Mouse (Mus musculus): Measurements from ENCODE around the gene Ipo13. TPM values are rescaled to one million over a fixed set of nuclear protein-coding genes. Genes with fewer than 3 reads are reported as not detected.
A peak's percentile ranks its signal among the peaks of the same experiment; 100 is the strongest.

Gene Ipo13
- total RNA-seq, 2 experiments from 2014 or later, result 222 to 284 TPM

- intact Hi-C loops (cut with DNase I), result no loop called here
- no peak for DNase-seq
These were observed 28.2 kb downstream of the Ipo13 start for GRCm38 (mm10) chr4:117886644-117887043.

GRCm38 (mm10) chr4:117885994-117886393 is 28.8 kb downstream of the Ipo13 start:
- DNase-seq, result no peak
- intact Hi-C loops (cut with DNase I), result no loop called here

GRCm38 (mm10) chr4:117885093-117885492 is 29.7 kb downstream of the Ipo13 start:
- no peak for DNase-seq
- intact Hi-C loops (cut with DNase I), result no loop called here

- intact Hi-C loops (cut with DNase I), result no loop called here
- DNase-seq, result no peak
These were observed 30.7 kb downstream of the Ipo13 start for GRCm38 (mm10) chr4:117884146-117884545.

- intact Hi-C loops (cut with DNase I), result no loop called here
- peak; percentile 37 to 42 for DNase-seq
These were observed 31.8 kb downstream of the Ipo13 start, which contains the start of gene B4galt2 for GRCm38 (mm10) chr4:117882701-117883691. Gene B4galt2 (minus strand): TSS chr4:117883487.

GRCm38 (mm10) chr4:117878703-117879102 is 36.1 kb downstream of the Ipo13 start:
- DNase-seq, result no peak
- intact Hi-C loops (cut with DNase I), result no loop called here

- intact Hi-C loops (cut with DNase I), result no loop called here
- DNase-seq, result no peak
These were observed 36.5 kb downstream of the Ipo13 start for GRCm38 (mm10) chr4:117878301-117878700.

GRCm38 (mm10) chr4:117873615-117874014 is 41.2 kb downstream of the Ipo13 start:
- no peak for DNase-seq
- intact Hi-C loops (cut with DNase I), result no loop called here

GRCm38 (mm10) chr4:117872471-117872886 is 42.3 kb downstream of the Ipo13 start, which contains the start of gene Ccdc24:
Gene Ccdc24 (minus strand): TSS chr4:117872557.
- no peak for DNase-seq
- intact Hi-C loops (cut with DNase I), result no loop called here

GRCm38 (mm10) chr4:117871787-117872186 is 43.0 kb downstream of the Ipo13 start:
- intact Hi-C loops (cut with DNase I), result no loop called here
- DNase-seq, result no peak

- DNase-seq, result no peak
- intact Hi-C loops (cut with DNase I), result no loop called here
These were observed 44.4 kb downstream of the Ipo13 start for GRCm38 (mm10) chr4:117870437-117870836.

GRCm38 (mm10) chr4:117869317-117869716 is 45.5 kb downstream of the Ipo13 start:
- DNase-seq, result no peak
- intact Hi-C loops (cut with DNase I), result loop anchor here (10.0 kb wide), 1 partner anchor 155 kb away; no protein-coding TSS in a partner anchor

GRCm38 (mm10) chr4:117867823-117868222 is 47.0 kb downstream of the Ipo13 start:
- intact Hi-C loops (cut with DNase I), result loop anchor here (10.0 kb wide), 1 partner anchor 153 kb away; no protein-coding TSS in a partner anchor

GRCm38 (mm10) chr4:117867000-117867399 is 47.8 kb downstream of the Ipo13 start:
- intact Hi-C loops (cut with DNase I), result loop anchor here (10.0 kb wide), 1 partner anchor 152 kb away; no protein-coding TSS in a partner anchor
- no peak for DNase-seq

More at GRCm38 (mm10) chr4:117867823-117868222, 47.0 kb downstream of the Ipo13 start:
- DNase-seq, result peak; percentile 47 to 54

GRCm38 (mm10) chr4:117866083-117866482 is 48.7 kb downstream of the Ipo13 start:
- peak; percentile 69 to 73 for DNase-seq
- intact Hi-C loops (cut with DNase I), result loop anchor here (10.0 kb wide), 1 partner anchor 151 kb away; no protein-coding TSS in a partner anchor

- no peak for DNase-seq
- intact Hi-C loops (cut with DNase I), result loop anchor here (10.0 kb wide), 1 partner anchor 148 kb away; no protein-coding TSS in a partner anchor
These were observed 52.0 kb downstream of the Ipo13 start for GRCm38 (mm10) chr4:117862823-117863222.

GRCm38 (mm10) chr4:117860570-117860969 is 54.2 kb downstream of the Ipo13 start:
- intact Hi-C loops (cut with DNase I), result loop anchor here (10.0 kb wide), 1 partner anchor 146 kb away; no protein-coding TSS in a partner anchor
- no peak for DNase-seq

GRCm38 (mm10) chr4:117858794-117859193 is 56.0 kb downstream of the Ipo13 start:
- peak; percentile 45 to 68 for DNase-seq
- intact Hi-C loops (cut with DNase I), result loop anchor here (2.0 kb wide), 1 partner anchor 30 kb away; no protein-coding TSS in a partner anchor

GRCm38 (mm10) chr4:117855146-117855545 is 59.7 kb downstream of the Ipo13 start:
- no peak for DNase-seq
- intact Hi-C loops (cut with DNase I), result no loop called here

- intact Hi-C loops (cut with DNase I), result no loop called here
These were observed 62.5 kb downstream of the Ipo13 start for GRCm38 (mm10) chr4:117852152-117852868.

GRCm38 (mm10) chr4:117850871-117851270 is 63.9 kb downstream of the Ipo13 start:
- intact Hi-C loops (cut with DNase I), result no loop called here
- no peak for DNase-seq

More at GRCm38 (mm10) chr4:117852152-117852868, 62.5 kb downstream of the Ipo13 start:
- DNase-seq, result no peak
